Mouse (Mus musculus) cerebellum, postnatal 14 days (tissue): ENCODE results near the gene Pced1b.
"Not testable (repeated sequence)": the region's sequence is repeated elsewhere in the genome, so short reads cannot be mapped to it uniquely, and the experiment has no call there.

Experiments used
- DNase-seq, 2 experiments: peaks; one replicate each; pipeline ENCODE4 v3.0.0; 2021; ENCODE audit warnings: mixed read lengths in 2 of 2

Gene Pced1b

DNA sequence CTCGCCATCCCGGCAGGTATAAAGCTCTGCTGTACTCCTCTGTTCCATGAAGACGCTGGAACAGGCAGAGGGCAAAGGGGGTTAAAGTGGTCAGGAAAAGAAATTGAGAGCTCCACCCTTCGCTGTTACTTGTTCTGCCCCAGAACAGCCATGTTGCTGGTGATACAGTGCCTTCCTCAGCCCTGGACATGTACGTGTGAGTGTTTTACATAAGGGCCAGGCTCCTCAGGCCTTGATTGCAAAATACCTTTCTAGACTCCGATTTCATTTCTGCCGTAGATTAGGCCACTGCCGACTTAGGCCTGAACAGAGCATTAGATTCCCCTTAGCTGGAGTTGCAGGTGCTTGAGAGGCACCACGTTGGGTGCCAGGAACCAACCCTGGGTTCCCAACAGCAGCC lies 97.0 kb downstream of the Pced1b start:
- DNase-seq = no peak

DNA sequence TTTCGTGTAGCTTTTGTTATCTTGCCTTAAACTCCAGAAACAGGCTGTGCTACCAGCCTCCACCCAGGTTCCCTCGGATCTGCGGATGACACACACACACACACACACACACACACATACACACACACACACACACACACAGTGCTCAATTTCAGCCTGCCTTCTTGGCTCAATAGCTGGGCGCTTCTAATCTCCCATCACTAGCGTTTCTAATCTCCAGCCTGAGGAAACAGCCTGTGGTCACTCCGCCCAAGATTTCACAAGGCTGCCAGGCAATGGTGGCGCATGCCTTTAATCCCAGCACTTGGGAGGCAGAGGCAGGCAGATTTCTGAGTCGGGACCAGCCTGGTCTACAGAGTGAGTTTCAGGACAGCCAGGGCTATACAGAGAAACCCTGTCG lies 98.2 kb downstream of the Pced1b start:
- DNase-seq = no peak

- DNase-seq = no peak
Observed at GRCm38 (mm10) chr15:97345917-97346316, 99.0 kb downstream of the Pced1b start.

DNA sequence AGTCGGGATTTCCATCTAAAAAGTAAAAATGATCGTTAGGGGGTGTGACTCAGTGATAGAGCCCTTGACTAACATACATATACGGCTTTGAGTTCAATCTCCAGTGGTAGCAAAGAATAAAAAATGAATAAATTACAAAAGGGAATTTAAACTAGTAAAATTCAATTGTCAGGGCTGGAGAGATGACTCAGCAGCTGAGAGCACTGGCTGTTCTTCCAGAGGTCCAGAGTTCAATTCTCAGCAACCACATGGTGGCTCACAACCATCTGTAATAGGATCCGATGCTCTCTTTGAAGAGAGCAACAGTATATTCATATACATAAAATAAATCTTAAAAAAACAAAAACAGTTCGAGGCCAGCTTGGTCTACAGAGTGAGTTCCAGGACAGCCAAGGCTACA lies 99.5 kb downstream of the Pced1b start:
- DNase-seq = no peak

DNA sequence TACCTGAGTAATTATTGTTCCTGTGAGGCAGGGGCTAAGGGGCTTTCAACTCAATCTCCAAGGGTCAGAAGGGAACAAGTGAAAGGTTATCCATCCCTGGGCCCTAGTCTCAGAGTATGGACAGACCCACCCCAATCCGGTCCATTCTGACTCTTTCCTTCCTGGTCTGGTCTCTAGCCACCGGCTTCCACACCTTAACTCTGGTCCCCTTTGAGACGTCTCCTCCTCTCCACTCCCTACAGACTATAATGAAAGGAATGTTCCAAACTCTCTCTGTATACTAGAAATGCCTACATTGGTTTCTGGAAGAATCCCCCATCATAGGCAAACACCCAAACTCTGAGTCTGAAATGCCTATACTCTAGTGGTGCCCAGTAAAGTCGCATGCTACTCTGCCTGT lies 100.0 kb downstream of the Pced1b start:
- no peak for DNase-seq

DNA sequence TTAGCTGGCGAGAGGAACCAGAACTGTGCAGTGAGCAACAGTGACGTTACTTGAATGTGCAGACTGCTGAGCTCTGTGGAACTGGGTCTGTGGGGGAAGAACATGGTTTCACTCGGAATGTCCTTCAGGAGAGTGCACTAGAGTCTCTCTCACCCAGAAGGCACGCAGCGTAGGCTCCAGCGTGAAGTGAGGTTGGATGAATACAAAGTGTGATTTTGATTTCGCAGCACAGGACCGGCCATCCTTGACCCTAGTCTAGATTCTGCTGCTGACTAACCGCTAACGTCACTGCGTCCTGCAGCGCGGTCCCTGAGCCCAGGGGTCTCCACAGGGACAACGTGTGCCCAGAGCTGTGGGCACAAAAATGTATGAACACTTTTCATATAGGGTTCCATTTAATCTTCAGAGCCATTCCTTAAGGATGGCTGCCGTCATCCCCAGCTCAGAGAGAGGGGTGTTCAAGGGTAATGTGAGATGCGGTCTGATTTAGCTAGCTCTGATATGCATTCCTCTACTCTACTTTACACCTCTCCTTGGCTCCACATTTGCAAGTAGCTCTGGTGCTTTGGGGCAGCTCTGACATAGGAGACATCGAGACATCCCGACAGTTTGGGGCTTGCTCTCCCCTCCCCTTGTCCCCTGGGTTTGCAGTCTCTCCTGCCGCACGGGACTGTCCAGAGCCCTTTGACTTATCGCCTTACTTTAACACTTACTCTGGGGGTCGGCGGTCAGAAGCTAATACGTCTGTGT lies 101.8 kb downstream of the Pced1b start:
- DNase-seq = no peak

DNA sequence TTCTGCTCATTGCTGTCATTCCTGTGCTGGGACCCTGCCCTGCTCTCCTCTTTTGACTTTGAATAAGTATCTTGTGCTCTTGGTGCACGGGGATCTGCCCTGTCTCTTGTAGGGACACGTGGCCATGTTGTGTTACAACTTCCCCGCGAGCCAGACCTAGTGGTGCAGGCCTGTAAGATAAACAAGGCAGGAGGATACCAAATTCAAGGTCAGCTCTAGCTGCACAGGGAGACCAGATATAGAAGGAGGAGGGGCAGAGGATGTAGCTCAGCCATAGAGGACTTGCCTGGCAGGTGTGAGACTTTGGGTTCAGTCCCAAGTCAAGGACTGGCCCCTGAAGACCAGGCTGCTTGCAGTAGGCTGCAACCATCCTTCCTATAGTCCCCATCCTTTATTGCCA lies 103.6 kb downstream of the Pced1b start:
- no peak for DNase-seq

DNA sequence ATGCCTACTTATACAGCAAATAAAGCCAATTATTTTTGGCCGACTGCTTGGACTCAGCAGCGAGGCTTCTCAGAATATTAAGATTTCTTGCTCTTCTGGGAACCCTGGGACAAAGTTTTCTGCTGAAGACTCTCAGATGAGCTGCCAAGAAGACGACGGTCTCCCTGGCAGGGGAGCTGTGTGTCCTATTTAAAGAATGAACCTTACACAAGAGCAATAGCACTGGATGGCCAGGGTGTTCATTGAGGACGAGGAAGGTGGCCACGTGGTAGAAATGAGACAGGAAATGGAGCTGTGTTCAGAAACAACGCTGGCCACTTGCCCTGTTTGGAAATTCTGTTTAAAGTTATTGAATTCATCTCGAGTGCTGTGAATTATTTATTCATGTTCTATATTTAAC lies 104.1 kb downstream of the Pced1b start:
- peak in 1 of 2 experiments; percentile 9 for DNase-seq

DNA sequence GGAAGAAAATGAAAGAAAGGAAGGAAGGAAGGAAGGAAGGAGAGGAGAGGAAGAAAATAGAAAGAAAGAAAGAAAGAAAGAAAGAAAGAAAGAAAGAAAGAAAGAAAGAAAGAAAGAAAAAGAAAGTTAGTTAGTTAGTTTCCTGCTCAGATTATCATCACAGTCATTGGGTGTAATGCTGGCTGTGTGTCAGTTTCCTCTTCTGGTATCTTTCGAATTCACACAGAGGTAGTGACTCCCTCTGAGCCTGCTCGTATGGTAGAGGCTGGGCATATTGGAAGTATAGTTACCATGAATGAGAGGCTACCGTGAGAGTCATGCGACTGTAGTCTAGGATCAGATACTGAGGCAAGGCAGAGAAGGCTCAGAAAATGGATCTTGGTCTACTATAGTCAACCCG lies 104.8 kb downstream of the Pced1b start:
- DNase-seq = no peak

DNA sequence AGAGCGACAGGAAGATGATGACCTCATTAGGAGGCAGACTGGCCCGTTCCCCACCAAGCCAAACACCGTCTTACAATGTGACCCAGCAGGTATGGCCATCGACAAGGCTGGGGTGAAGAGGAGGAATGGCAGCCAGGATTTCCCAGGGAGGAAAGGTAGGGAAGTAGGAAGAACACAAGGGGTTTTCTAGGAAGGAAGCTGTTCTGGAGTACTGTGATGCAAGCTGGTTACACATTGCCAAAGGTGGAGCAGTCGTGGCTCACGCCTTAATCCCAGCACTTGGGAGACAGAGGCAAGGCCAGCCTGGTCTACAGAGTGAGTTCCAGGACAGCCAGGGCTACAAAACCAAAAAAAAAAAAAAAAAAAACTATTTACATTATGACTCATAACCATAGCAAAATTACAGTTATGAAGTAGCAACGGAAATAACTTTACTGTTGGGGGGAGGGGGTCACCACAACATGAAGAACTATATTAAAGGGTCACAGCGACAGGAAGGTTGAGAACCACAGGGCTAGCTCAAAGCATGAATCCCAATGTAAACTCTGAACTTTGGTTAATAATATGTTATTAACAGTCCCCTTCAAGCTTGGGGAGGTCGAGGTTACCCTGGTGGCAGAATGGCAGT lies 108.9 kb downstream of the Pced1b start:
- DNase-seq = no peak

- no peak for DNase-seq
Observed at GRCm38 (mm10) chr15:97357016-97357415, 110.1 kb downstream of the Pced1b start.

- no peak for DNase-seq
Observed at GRCm38 (mm10) chr15:97360842-97361770, 114.2 kb downstream of the Pced1b start.

GRCm38 (mm10) chr15:97361771-97362171 lies 114.9 kb downstream of the Pced1b start:
- no peak for DNase-seq

- not testable (repeated sequence) for DNase-seq
Observed at GRCm38 (mm10) chr15:97364271-97364670, 117.4 kb downstream of the Pced1b start.

GRCm38 (mm10) chr15:97364968-97365367 lies 118.1 kb downstream of the Pced1b start:
- no peak for DNase-seq

DNA sequence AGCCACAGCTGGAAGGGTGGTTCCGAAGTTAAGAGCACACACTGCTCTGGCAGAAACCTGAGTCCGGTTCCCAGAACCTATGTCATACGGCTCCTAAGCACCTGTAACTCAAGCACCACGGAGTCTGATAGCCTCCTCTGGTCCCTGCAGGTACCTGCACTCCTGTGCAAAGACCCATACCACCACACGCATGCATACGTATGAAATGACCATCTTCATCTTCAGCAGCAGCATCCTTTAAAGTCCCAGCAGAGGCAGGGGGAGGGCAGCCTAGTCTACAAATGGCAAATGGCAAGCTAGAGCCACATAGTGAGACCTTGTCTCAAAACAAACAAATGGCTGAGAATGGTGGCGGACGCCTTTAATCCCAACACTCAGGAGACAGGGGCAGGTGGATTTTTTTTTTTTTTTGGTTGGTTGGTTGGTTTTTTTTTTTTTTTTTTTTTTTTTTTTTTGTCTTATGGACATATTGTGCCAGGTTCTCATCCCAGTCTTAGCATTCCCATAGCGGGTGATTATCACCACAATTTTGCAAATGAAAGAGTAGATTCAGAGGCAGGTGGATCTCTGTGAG lies 121.2 kb downstream of the Pced1b start:
- DNase-seq = no peak

- no peak for DNase-seq
Observed at GRCm38 (mm10) chr15:97368631-97369030, 121.7 kb downstream of the Pced1b start.

DNA sequence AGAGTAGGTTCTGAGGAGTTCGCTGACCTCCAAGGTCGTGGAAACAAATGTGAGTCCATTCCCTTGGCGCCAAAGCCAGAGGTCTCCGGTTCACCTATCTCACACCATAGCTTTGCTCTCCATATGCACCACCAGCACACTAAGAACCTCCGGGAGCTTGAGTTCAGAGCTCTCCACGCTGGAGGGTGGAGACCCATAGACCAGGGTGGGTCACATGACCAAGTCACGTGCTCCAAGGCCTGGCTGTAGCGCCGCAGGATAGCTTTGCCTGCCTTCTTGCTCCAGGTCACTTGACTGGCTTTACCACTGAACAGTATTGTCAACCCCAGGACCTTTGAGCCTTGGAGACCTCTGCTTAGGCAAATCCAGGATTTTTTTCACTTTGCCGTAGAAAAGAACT lies 122.2 kb downstream of the Pced1b start:
- no peak for DNase-seq

GRCm38 (mm10) chr15:97370880-97371279 lies 124.0 kb downstream of the Pced1b start:
- no peak for DNase-seq

- not testable (repeated sequence) for DNase-seq
Observed at GRCm38 (mm10) chr15:97372043-97372442, 125.1 kb downstream of the Pced1b start.

DNA sequence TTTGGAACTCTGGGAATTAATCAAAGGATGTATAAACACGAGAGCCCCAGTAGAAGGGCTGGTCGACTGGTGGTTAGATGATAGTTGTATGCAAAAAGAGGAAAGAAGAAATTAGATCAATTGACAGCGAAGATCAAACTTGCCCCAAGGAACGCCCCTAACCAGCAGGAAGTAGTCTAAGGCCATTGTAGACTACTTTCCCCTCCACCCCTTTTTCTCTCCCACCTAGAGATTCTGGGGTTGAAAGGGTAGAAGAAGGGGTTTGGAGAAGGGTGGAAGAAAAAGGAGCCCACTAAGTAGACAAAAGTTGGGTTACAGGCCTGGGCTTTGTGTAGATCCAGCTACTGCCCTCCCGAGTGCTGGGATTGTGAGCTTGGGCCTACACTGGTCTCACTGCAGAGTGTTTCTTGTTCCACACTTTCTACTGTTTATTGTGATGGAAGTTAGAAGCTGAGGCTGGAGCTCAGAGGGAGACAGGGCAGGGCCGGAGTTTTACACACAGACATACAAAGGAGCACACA lies 125.8 kb downstream of the Pced1b start:
- DNase-seq = no peak

GRCm38 (mm10) chr15:97373203-97374084 lies 126.5 kb downstream of the Pced1b start:
- DNase-seq = no peak
